Comparison of ENCODE assay signal across 11 mouse cellular contexts in genomic region chr13:53688934-53689333, GRCm38 (mm10).
A peak's percentile ranks its signal among the peaks of the same experiment; 100 is the strongest.
DNase-seq lines count a peak whose midpoint lies in the region; ATAC-seq and TF ChIP-seq lines count a peak whose summit lies in the region.
"Had no signal": no experiment of that assay in that cellular context is flagged by ENCODE, and none has a peak within 500 bp of the region (broad histone marks: within the 10 kb centered on the region; RNA-seq: fewer than 3 reads in every experiment).

No protein-coding gene starts in this region.

- TF ChIP-seq CTCF in lung, embryonic 14.5 days (IDR thresholded peaks at IDR 0.05; ENCODE audit: low read depth): no peak

- WGBS in forebrain, embryonic 10.5 days: 51% methylated on average over 8 of the region's 8 CpGs
- 55% methylated on average over 8 of the region's 8 CpGs for whole genome bisulfite sequencing in forebrain, embryonic 16.5 days
- WGBS in lung, embryonic 14.5 days: 26% methylated on average over 8 of the region's 8 CpGs
- WGBS in intestine, embryonic 16.5 days: 42% methylated on average over 8 of the region's 8 CpGs
- WGBS in neural tube, embryonic 15.5 days: 63% methylated on average over 8 of the region's 8 CpGs

- ATAC-seq in forebrain, embryonic 16.5 days: no peak
- ATAC-seq in lung, embryonic 14.5 days (ENCODE audit: insufficient read depth): no peak
- ATAC-seq in intestine, embryonic 16.5 days: no peak
- ATAC-seq in neural tube, embryonic 15.5 days (ENCODE audit: low FRiP score): 0 out of 2 replicates have a peak, but pooled peaks have one; percentile 24
- ATAC-seq: inflammation-experienced regulatory T-cells, adult 6 months had no signal

- peak overlapping the region; percentile 22 for H3K4me3 ChIP-seq in forebrain, embryonic 10.5 days
- no peak overlapping the region for H3K4me3 ChIP-seq in forebrain, embryonic 16.5 days (replicated peaks; ENCODE audit: low read length)
- peak overlapping the region; percentile 5; the same call in 1 of the 2 replicates for H3K4me3 ChIP-seq in lung, embryonic 14.5 days (ENCODE audit: low read depth, low read length)
- H3K4me3 ChIP-seq in intestine, embryonic 16.5 days (ENCODE audit: low read length): 0 out of 2 replicates have a peak overlapping the region, but pooled peaks have one; percentile 14
- no peak overlapping the region for H3K4me3 ChIP-seq in neural tube, embryonic 15.5 days (replicated peaks)
- H3K4me3 ChIP-seq: erythroblast, embryonic 14.5 days; liver, embryonic 13.5 days had no signal

- no peak overlapping the region for H3K9ac ChIP-seq in forebrain, embryonic 16.5 days (replicated peaks; ENCODE audit: low read depth, low read length)
- H3K9ac ChIP-seq in lung, embryonic 14.5 days: no peak overlapping the region
- no peak overlapping the region for H3K9ac ChIP-seq in intestine, embryonic 16.5 days (ENCODE audit: low read depth, low read length)
- no peak overlapping the region for H3K9ac ChIP-seq in neural tube, embryonic 15.5 days (replicated peaks)
- H3K9ac ChIP-seq: liver, embryonic 13.5 days had no signal

- no peak overlapping the region for H3K4me2 ChIP-seq in forebrain, embryonic 16.5 days (ENCODE audit: low read length)
- peak overlapping the region; percentile 54 for H3K4me2 ChIP-seq in lung, embryonic 14.5 days
- peak overlapping the region; percentile 32; the same call in 1 of the 2 replicates for H3K4me2 ChIP-seq in intestine, embryonic 16.5 days (ENCODE audit: low read depth, low read length)
- peak overlapping the region; percentile 22 for H3K4me2 ChIP-seq in neural tube, embryonic 15.5 days
- H3K4me2 ChIP-seq: liver, embryonic 13.5 days had no signal

- no peak for DNase-seq in forebrain, embryonic 10.5 days (ENCODE audit: extremely low spot score, low spot score)
- peak; percentile 15 for DNase-seq in lung, embryonic 14.5 days
- no peak for DNase-seq in lung, postnatal 36 days
- DNase-seq in testis, postnatal 14 days (ENCODE audit: low spot score): no peak
- DNase-seq in layer of hippocampus, adult 11-12 months (ENCODE audit: low spot score): no peak

- H3K9me3 ChIP-seq in forebrain, embryonic 10.5 days: no peaks in the 10 kb centered on the region
- H3K9me3 ChIP-seq in forebrain, embryonic 16.5 days (ENCODE audit: control insufficient read depth, low read length): no peaks in the 10 kb centered on the region
- H3K9me3 ChIP-seq in lung, embryonic 14.5 days (ENCODE audit: low read depth, low read length): no peaks in the 10 kb centered on the region
- no peaks in the 10 kb centered on the region for H3K9me3 ChIP-seq in intestine, embryonic 16.5 days (ENCODE audit: control insufficient read depth, low read length)
- no peaks in the 10 kb centered on the region for H3K9me3 ChIP-seq in neural tube, embryonic 15.5 days (replicated peaks)
- H3K9me3 ChIP-seq: liver, embryonic 13.5 days had no signal

- H3K4me1 ChIP-seq in forebrain, embryonic 10.5 days: peaks cover 34% of the 10 kb centered on the region
- peaks cover 9% of the 10 kb centered on the region for H3K4me1 ChIP-seq in forebrain, embryonic 16.5 days (replicated peaks; ENCODE audit: control insufficient read depth, insufficient read depth, low read length)
- H3K4me1 ChIP-seq in lung, embryonic 14.5 days (ENCODE audit: insufficient read depth): no peaks in the 10 kb centered on the region; the same call in 1 of the 2 replicates
- H3K4me1 ChIP-seq in intestine, embryonic 16.5 days (ENCODE audit: control insufficient read depth, insufficient read depth, low read length): no peaks in the 10 kb centered on the region
- H3K4me1 ChIP-seq in neural tube, embryonic 15.5 days: 0 out of 2 replicates have a peak, but pooled peaks cover 6% of the 10 kb centered on the region
- H3K4me1 ChIP-seq: liver, embryonic 13.5 days had no signal

- H3K36me3 ChIP-seq in forebrain, embryonic 10.5 days (replicated peaks): no peaks in the 10 kb centered on the region
- no peaks in the 10 kb centered on the region for H3K36me3 ChIP-seq in forebrain, embryonic 16.5 days (ENCODE audit: control insufficient read depth, insufficient read depth)
- H3K36me3 ChIP-seq in lung, embryonic 14.5 days (ENCODE audit: insufficient read depth): no peaks in the 10 kb centered on the region
- no peaks in the 10 kb centered on the region for H3K36me3 ChIP-seq in intestine, embryonic 16.5 days (ENCODE audit: control insufficient read depth, insufficient read depth, low read length)
- no peaks in the 10 kb centered on the region for H3K36me3 ChIP-seq in neural tube, embryonic 15.5 days
- H3K36me3 ChIP-seq: liver, embryonic 13.5 days had no signal

- peak overlapping the region; percentile 17; the same call in 1 of the 2 replicates for H3K27ac ChIP-seq in forebrain, embryonic 10.5 days
- no peak overlapping the region for H3K27ac ChIP-seq in forebrain, embryonic 16.5 days (ENCODE audit: low read length)
- no peak overlapping the region for H3K27ac ChIP-seq in lung, embryonic 14.5 days (ENCODE audit: low read depth)
- no peak overlapping the region for H3K27ac ChIP-seq in intestine, embryonic 16.5 days (ENCODE audit: low read length)
- H3K27ac ChIP-seq in neural tube, embryonic 15.5 days (replicated peaks): no peak overlapping the region
- H3K27ac ChIP-seq: liver, embryonic 13.5 days had no signal

- H3K27me3 ChIP-seq in forebrain, embryonic 10.5 days (ENCODE audit: poor library complexity, severe bottlenecking): peaks cover 74% of the 10 kb centered on the region
- H3K27me3 ChIP-seq in forebrain, embryonic 16.5 days (replicated peaks; ENCODE audit: control insufficient read depth, insufficient read depth, low read length): peaks cover 2% of the 10 kb centered on the region; the same call in 1 of the 2 replicates
- H3K27me3 ChIP-seq in lung, embryonic 14.5 days (ENCODE audit: insufficient read depth, low read length): no peaks in the 10 kb centered on the region
- no peaks in the 10 kb centered on the region; the same call in 1 of the 2 replicates for H3K27me3 ChIP-seq in intestine, embryonic 16.5 days (replicated peaks; ENCODE audit: control insufficient read depth, insufficient read depth, low read length)
- H3K27me3 ChIP-seq in neural tube, embryonic 15.5 days (replicated peaks): peaks cover 5% of the 10 kb centered on the region; the same call in 1 of the 2 replicates
- H3K27me3 ChIP-seq: liver, embryonic 13.5 days had no signal

Comparison
In these comparisons a context has a peak if more than half of its experiments do, and no peak if none do; other contexts are left out.
1. H3K4me3 ChIP-seq: peak in forebrain, embryonic 10.5 days (single experiment), lung, embryonic 14.5 days (single experiment) and intestine, embryonic 16.5 days (single experiment); none in forebrain, embryonic 16.5 days (single experiment) and neural tube, embryonic 15.5 days (single experiment).